Mouse (Mus musculus): ENCODE measurements around the gene Rassf6. TPM values are rescaled to one million over a fixed set of nuclear protein-coding genes. Genes with fewer than 3 reads are reported as not detected.

Gene Rassf6
- polyA plus RNA-seq, 1 experiment from 2014 or later = 0.87 TPM

GRCm38 (mm10) chr5:90654798-90655197 lies 14.3 kb upstream of the Rassf6 start:
- whole genome bisulfite sequencing = 75% methylated on average over 5 of the region's 5 CpGs
- no peak for ATAC-seq (ENCODE audit: insufficient number of reproducible peaks, insufficient read depth, low FRiP score, low TSS enrichment)
- H3K36me3 ChIP-seq = no peaks in the 10 kb centered on the region
- H3K9ac ChIP-seq = no peak overlapping the region
- H3K4me1 ChIP-seq = 0 out of 2 replicates have a peak, but pooled peaks cover 5% of the 10 kb centered on the region
- no peak overlapping the region for H3K4me3 ChIP-seq
- no peaks in the 10 kb centered on the region for H3K27me3 ChIP-seq
- no peak overlapping the region for H3K27ac ChIP-seq
- H3K4me2 ChIP-seq (replicated peaks) = no peak overlapping the region
- H3K9me3 ChIP-seq = no peaks in the 10 kb centered on the region

- H3K27me3 ChIP-seq = no peaks in the 10 kb centered on the region
- H3K9me3 ChIP-seq = no peaks in the 10 kb centered on the region
- H3K4me2 ChIP-seq (replicated peaks) = no peak overlapping the region
- no peak overlapping the region for H3K9ac ChIP-seq
- no peak for ATAC-seq (ENCODE audit: insufficient number of reproducible peaks, insufficient read depth, low FRiP score, low TSS enrichment)
- no peak overlapping the region for H3K4me3 ChIP-seq
- H3K36me3 ChIP-seq = no peaks in the 10 kb centered on the region
- 0 out of 2 replicates have a peak, but pooled peaks cover 5% of the 10 kb centered on the region for H3K4me1 ChIP-seq
- 12% methylated on average over 3 of the region's 3 CpGs for WGBS
- H3K27ac ChIP-seq = no peak overlapping the region
Observed at GRCm38 (mm10) chr5:90652724-90653123, 12.3 kb upstream of the Rassf6 start.

- no peak overlapping the region for H3K9ac ChIP-seq
- H3K4me3 ChIP-seq = no peak overlapping the region
- no peak overlapping the region for H3K27ac ChIP-seq
- WGBS = 76% methylated on average over 5 of the region's 5 CpGs
- H3K36me3 ChIP-seq = no peaks in the 10 kb centered on the region
- ATAC-seq (ENCODE audit: insufficient number of reproducible peaks, insufficient read depth, low FRiP score, low TSS enrichment) = no peak
- no peaks in the 10 kb centered on the region for H3K9me3 ChIP-seq
- H3K27me3 ChIP-seq = no peaks in the 10 kb centered on the region
- no peak overlapping the region for H3K4me2 ChIP-seq (replicated peaks)
- H3K4me1 ChIP-seq = no peaks in the 10 kb centered on the region
Observed at GRCm38 (mm10) chr5:90650466-90651150, 10.2 kb upstream of the Rassf6 start.

- no peaks in the 10 kb centered on the region for H3K9me3 ChIP-seq
- no peaks in the 10 kb centered on the region for H3K4me1 ChIP-seq
- H3K27me3 ChIP-seq = no peaks in the 10 kb centered on the region
- no peaks in the 10 kb centered on the region for H3K36me3 ChIP-seq
- no peak for ATAC-seq (ENCODE audit: insufficient number of reproducible peaks, insufficient read depth, low FRiP score, low TSS enrichment)
- H3K4me3 ChIP-seq = no peak overlapping the region
- H3K27ac ChIP-seq = no peak overlapping the region
- 76% methylated on average over 5 of the region's 5 CpGs for WGBS
- H3K9ac ChIP-seq = no peak overlapping the region
- no peak overlapping the region for H3K4me2 ChIP-seq (replicated peaks)
Observed at GRCm38 (mm10) chr5:90647473-90647872, 7.0 kb upstream of the Rassf6 start.

GRCm38 (mm10) chr5:90646398-90646797 lies 5.9 kb upstream of the Rassf6 start:
- H3K9ac ChIP-seq = no peak overlapping the region
- no peaks in the 10 kb centered on the region for H3K36me3 ChIP-seq
- H3K9me3 ChIP-seq = no peaks in the 10 kb centered on the region
- WGBS = 91% methylated on average over 5 of the region's 5 CpGs
- H3K4me2 ChIP-seq (replicated peaks) = no peak overlapping the region
- no peaks in the 10 kb centered on the region for H3K4me1 ChIP-seq
- H3K4me3 ChIP-seq = no peak overlapping the region
- H3K27me3 ChIP-seq = no peaks in the 10 kb centered on the region
- no peak for ATAC-seq (ENCODE audit: insufficient number of reproducible peaks, insufficient read depth, low FRiP score, low TSS enrichment)
- no peak overlapping the region for H3K27ac ChIP-seq

- H3K4me3 ChIP-seq = no peak overlapping the region
- no peaks in the 10 kb centered on the region for H3K9me3 ChIP-seq
- H3K4me2 ChIP-seq (replicated peaks) = no peak overlapping the region
- 88% methylated on average over 3 of the region's 3 CpGs for WGBS
- no peak overlapping the region for H3K27ac ChIP-seq
- ATAC-seq (ENCODE audit: insufficient number of reproducible peaks, insufficient read depth, low FRiP score, low TSS enrichment) = no peak
- H3K9ac ChIP-seq = no peak overlapping the region
- peaks cover under 1% of the 10 kb centered on the region; the same call in 1 of the 2 replicates for H3K4me1 ChIP-seq
- H3K27me3 ChIP-seq = no peaks in the 10 kb centered on the region; the same call in 1 of the 2 replicates
- no peaks in the 10 kb centered on the region for H3K36me3 ChIP-seq
Observed at GRCm38 (mm10) chr5:90645579-90645978, 5.1 kb upstream of the Rassf6 start.

- no peaks in the 10 kb centered on the region for H3K9me3 ChIP-seq
- no peak overlapping the region for H3K4me3 ChIP-seq
- WGBS = 67% methylated on average over 10 of the region's 10 CpGs
- no peak overlapping the region for H3K27ac ChIP-seq
- no peak for ATAC-seq (ENCODE audit: insufficient number of reproducible peaks, insufficient read depth, low FRiP score, low TSS enrichment)
- no peak overlapping the region for H3K4me2 ChIP-seq (replicated peaks)
- H3K27me3 ChIP-seq = no peaks in the 10 kb centered on the region; the same call in 1 of the 2 replicates
- peaks cover 4% of the 10 kb centered on the region; the same call in 1 of the 2 replicates for H3K4me1 ChIP-seq
- H3K36me3 ChIP-seq = no peaks in the 10 kb centered on the region
- H3K9ac ChIP-seq = no peak overlapping the region
Observed at GRCm38 (mm10) chr5:90641218-90641610, 757 bp upstream of the Rassf6 start.

GRCm38 (mm10) chr5:90634885-90635284 lies 5.6 kb downstream of the Rassf6 start:
- Histone ChIP-seq H3K27ac (no peak overlapping the region), H3K9me3 (no peaks in the 10 kb centered on the region), H3K4me2 (replicated peaks) (no peak overlapping the region), H3K9ac (no peak overlapping the region), H3K4me3 (no peak overlapping the region), H3K4me1 (no peaks in the 10 kb centered on the region), H3K36me3 (no peaks in the 10 kb centered on the region), H3K27me3 (no peaks in the 10 kb centered on the region)
- 72% methylated on average over 7 of the region's 7 CpGs for WGBS
- ATAC-seq (ENCODE audit: insufficient number of reproducible peaks, insufficient read depth, low FRiP score, low TSS enrichment) = no peak

GRCm38 (mm10) chr5:90628530-90628929 lies 11.9 kb downstream of the Rassf6 start:
- WGBS = 75% methylated on average over 1 of the region's 1 CpGs
- Histone ChIP-seq H3K9me3 (no peaks in the 10 kb centered on the region), H3K27ac (no peak overlapping the region), H3K4me1 (no peaks in the 10 kb centered on the region), H3K9ac (no peak overlapping the region), H3K36me3 (no peaks in the 10 kb centered on the region), H3K4me3 (no peak overlapping the region), H3K27me3 (no peaks in the 10 kb centered on the region), H3K4me2 (replicated peaks) (no peak overlapping the region)
- ATAC-seq (ENCODE audit: insufficient number of reproducible peaks, insufficient read depth, low FRiP score, low TSS enrichment) = no peak

- no peak overlapping the region for H3K9ac ChIP-seq
- H3K27ac ChIP-seq = no peak overlapping the region
- H3K27me3 ChIP-seq = no peaks in the 10 kb centered on the region
- H3K4me1 ChIP-seq = no peaks in the 10 kb centered on the region
- H3K9me3 ChIP-seq = no peaks in the 10 kb centered on the region
- no peak for ATAC-seq (ENCODE audit: insufficient number of reproducible peaks, insufficient read depth, low FRiP score, low TSS enrichment)
- no peak overlapping the region for H3K4me2 ChIP-seq (replicated peaks)
- H3K36me3 ChIP-seq = no peaks in the 10 kb centered on the region
- H3K4me3 ChIP-seq = no peak overlapping the region
- WGBS = 79% methylated on average over 3 of the region's 3 CpGs
Observed at GRCm38 (mm10) chr5:90628011-90628410, 12.4 kb downstream of the Rassf6 start.

- no peaks in the 10 kb centered on the region for H3K9me3 ChIP-seq
- H3K4me3 ChIP-seq = no peak overlapping the region
- no peak overlapping the region for H3K9ac ChIP-seq
- H3K27me3 ChIP-seq = no peaks in the 10 kb centered on the region
- ATAC-seq (ENCODE audit: insufficient number of reproducible peaks, insufficient read depth, low FRiP score, low TSS enrichment) = no peak
- H3K36me3 ChIP-seq = no peaks in the 10 kb centered on the region
- WGBS = 86% methylated on average over 4 of the region's 4 CpGs
- H3K27ac ChIP-seq = no peak overlapping the region
- no peaks in the 10 kb centered on the region for H3K4me1 ChIP-seq
- no peak overlapping the region for H3K4me2 ChIP-seq (replicated peaks)
Observed at GRCm38 (mm10) chr5:90627423-90627822, 13.0 kb downstream of the Rassf6 start.

- ATAC-seq (ENCODE audit: insufficient number of reproducible peaks, insufficient read depth, low FRiP score, low TSS enrichment) = no peak
- H3K27me3 ChIP-seq = no peaks in the 10 kb centered on the region
- 78% methylated on average over 18 of the region's 18 CpGs for WGBS
- no peaks in the 10 kb centered on the region for H3K36me3 ChIP-seq
- no peaks in the 10 kb centered on the region for H3K9me3 ChIP-seq
- no peak overlapping the region for H3K9ac ChIP-seq
- no peaks in the 10 kb centered on the region for H3K4me1 ChIP-seq
- H3K4me2 ChIP-seq (replicated peaks) = no peak overlapping the region
- no peak overlapping the region for H3K4me3 ChIP-seq
- no peak overlapping the region for H3K27ac ChIP-seq
Observed at GRCm38 (mm10) chr5:90624708-90625425, 15.6 kb downstream of the Rassf6 start.
